Mouse (Mus musculus): Measurements from ENCODE around the gene Coro1a. TPM values are rescaled to one million over a fixed set of nuclear protein-coding genes. Genes with fewer than 3 reads are reported as not detected.

Gene Coro1a
- 226 and 316 TPM in 2 replicates for polyA plus RNA-seq (2015; fragmentation: Nextera tagmentation; extraction: Ambion mirVana)

DNA sequence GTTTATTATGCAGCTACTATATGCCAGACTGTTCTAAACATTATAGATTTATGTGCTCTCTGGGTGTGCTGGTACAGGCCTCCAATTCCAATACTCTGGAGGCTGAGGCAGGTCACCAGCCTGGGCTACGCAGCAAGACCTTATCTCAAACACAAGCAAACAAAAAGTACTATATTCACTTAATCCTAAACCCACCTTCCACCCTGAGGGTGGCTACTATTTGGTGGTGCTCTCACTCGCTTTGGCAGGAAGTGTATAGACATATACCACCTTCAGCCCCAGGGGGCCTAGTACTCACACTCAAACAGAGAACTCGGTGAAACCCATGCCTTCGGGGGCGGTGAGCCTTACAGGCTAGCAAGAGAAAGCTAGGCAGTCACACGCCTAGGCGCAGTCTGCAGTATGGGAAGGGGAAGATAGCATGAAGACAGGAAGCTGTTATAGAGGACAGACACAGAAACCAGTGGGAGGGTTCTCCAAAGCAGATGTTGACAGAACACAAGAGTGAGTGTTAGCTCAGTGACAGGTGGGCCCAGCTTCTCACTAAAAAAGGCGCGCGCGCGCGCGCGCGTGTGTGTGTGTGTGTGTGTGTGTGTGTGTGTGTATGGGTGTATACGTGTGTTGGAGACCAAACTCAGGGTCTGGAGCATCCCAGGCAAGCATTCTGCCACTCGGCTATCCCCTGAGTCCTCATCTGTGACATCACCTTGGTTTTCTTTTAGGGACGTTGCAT lies at the start of gene Coro1a:
Gene Coro1a (minus strand): TSS at position 346 of the 733 bp plus-strand sequence.

DNA sequence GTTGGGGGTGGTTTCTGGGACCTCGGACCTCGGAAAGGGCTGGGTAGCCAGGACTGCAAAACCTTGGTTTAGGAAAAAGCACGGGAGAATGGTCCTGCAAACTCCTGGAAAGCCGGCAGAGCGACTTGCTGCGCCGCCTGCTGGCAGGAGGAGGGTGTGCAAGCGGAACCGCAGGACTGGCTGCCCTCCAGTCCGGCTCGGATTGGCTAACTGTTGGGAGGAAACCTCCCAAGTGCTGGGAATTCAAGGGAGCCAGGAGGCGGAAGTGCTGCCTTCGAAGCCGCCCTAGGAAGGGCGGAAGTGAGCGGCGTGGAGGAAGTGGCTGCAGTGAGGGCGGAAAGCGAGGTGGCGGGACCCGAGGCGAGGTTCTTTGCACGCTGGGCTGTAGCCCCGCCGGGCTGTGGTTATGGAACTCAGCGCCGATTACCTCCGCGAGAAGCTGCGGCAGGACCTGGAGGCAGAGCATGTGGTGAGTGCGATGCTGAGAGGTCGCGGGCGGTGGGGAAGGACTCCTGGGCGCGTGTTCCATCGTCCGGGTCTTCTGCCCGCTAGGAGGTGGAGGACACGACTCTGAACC lies 11.9 kb downstream of the Coro1a start, which contains the start of gene Slx1b:
Gene Slx1b (minus strand): TSS at position 154 of the 577 bp plus-strand sequence.

DNA sequence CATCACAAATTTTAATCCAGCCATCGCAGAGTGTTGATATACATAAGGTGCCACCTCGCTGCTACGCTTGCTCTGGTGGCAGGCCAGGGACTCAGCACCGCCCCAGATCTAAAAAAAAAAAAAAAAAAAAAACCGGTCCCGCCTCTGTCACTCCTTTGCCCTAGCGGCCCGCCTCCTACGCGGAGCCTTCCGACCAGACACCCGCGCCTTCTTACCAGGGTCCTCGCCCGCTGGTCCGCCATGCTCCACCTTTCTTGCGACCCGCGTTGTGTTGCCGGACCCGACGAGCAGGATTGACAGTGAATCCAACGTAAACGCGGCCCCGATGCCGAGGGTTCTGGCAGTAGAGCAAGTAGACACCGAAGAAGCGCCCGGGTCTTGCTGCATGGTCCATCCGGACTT lies 12.4 kb downstream of the Coro1a start, which contains the start of gene Bola2:
Gene Bola2 (plus strand): TSS at position 192 of the 402 bp plus-strand sequence.

DNA sequence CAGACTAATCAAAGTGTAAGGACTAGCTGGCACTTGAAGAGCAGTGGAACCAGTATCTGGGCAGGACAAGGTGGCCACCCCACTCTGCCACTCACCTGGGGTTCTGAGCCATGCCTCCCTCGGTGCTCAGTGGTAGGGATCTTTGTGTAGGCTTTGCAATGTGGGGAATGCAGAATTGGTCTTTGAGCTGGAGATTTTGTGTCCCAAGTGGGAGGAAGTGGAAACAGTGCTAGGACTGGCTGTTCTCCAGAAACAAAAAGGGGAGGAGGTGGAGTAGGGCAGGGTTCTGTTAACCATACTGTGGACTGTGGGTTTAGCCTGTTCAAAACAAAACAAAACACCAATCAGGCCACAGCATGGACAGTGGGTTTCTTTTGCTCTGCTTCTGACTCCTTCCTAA lies 31.4 kb downstream of the Coro1a start, which contains the start of gene Sult1a1:
Gene Sult1a1 (minus strand): TSS at position 226 of the 400 bp plus-strand sequence.

Other genes with a start within 250 kb of the Coro1a start
- 0.54 and 0.86 TPM in 2 replicates for gene Atp2a1, start 244.7 kb downstream of the Coro1a start, polyA plus RNA-seq (2015; fragmentation: Nextera tagmentation; extraction: Ambion mirVana)
- 14.4 and 17.8 TPM in 2 replicates for gene Sh2b1, start 232.4 kb downstream of the Coro1a start, polyA plus RNA-seq (2015; fragmentation: Nextera tagmentation; extraction: Ambion mirVana)
- gene Tufm, start 220.4 kb downstream of the Coro1a start, polyA plus RNA-seq (2015; fragmentation: Nextera tagmentation; extraction: Ambion mirVana): 56.1 and 56.4 TPM in 2 replicates
- gene Atxn2l, start 204.3 kb downstream of the Coro1a start, polyA plus RNA-seq (2015; fragmentation: Nextera tagmentation; extraction: Ambion mirVana): 25.9 and 26.0 TPM in 2 replicates
- 127 and 128 TPM in 2 replicates for gene Eif3c, start 141.4 kb downstream of the Coro1a start, polyA plus RNA-seq (2015; fragmentation: Nextera tagmentation; extraction: Ambion mirVana)
- gene Apobr, start 122.8 kb downstream of the Coro1a start, polyA plus RNA-seq (2015; fragmentation: Nextera tagmentation; extraction: Ambion mirVana): 8.2 and 8.4 TPM in 2 replicates
- 23.1 and 32.8 TPM in 2 replicates for gene Cln3, start 122.0 kb downstream of the Coro1a start, polyA plus RNA-seq (2015; fragmentation: Nextera tagmentation; extraction: Ambion mirVana)
- 0.52 and 0.55 TPM in 2 replicates for gene Il27, start 112.8 kb downstream of the Coro1a start, polyA plus RNA-seq (2015; fragmentation: Nextera tagmentation; extraction: Ambion mirVana)
- 14.0 and 15.6 TPM in 2 replicates for gene Nupr1, start 76.9 kb downstream of the Coro1a start, polyA plus RNA-seq (2015; fragmentation: Nextera tagmentation; extraction: Ambion mirVana)
- 32.5 and 37.4 TPM in 2 replicates for gene Sgf29, start 58.5 kb downstream of the Coro1a start, polyA plus RNA-seq (2015; fragmentation: Nextera tagmentation; extraction: Ambion mirVana)
- 10.9 and 15.1 TPM in 2 replicates for gene Sult1a1, start 31.4 kb downstream of the Coro1a start, polyA plus RNA-seq (2015; fragmentation: Nextera tagmentation; extraction: Ambion mirVana)
- gene Bola2, start 12.4 kb downstream of the Coro1a start, polyA plus RNA-seq (2015; fragmentation: Nextera tagmentation; extraction: Ambion mirVana): 142 and 152 TPM in 2 replicates
- gene Slx1b, start 12.0 kb downstream of the Coro1a start, polyA plus RNA-seq (2015; fragmentation: Nextera tagmentation; extraction: Ambion mirVana): 3.1 and 4.5 TPM in 2 replicates
- gene Mapk3, start 51.8 kb upstream of the Coro1a start, polyA plus RNA-seq (2015; fragmentation: Nextera tagmentation; extraction: Ambion mirVana): 46.8 and 62.2 TPM in 2 replicates
- gene Gdpd3, start 58.5 kb upstream of the Coro1a start, polyA plus RNA-seq (2015; fragmentation: Nextera tagmentation; extraction: Ambion mirVana): 4.7 and 6.9 TPM in 2 replicates
- gene Ypel3, start 69.2 kb upstream of the Coro1a start, polyA plus RNA-seq (2015; fragmentation: Nextera tagmentation; extraction: Ambion mirVana): 155 and 172 TPM in 2 replicates
- 0.81 and 1.0 TPM in 2 replicates for gene Tbx6, start 73.7 kb upstream of the Coro1a start, polyA plus RNA-seq (2015; fragmentation: Nextera tagmentation; extraction: Ambion mirVana)
- 134 and 141 TPM in 2 replicates for gene Ppp4c, start 84.7 kb upstream of the Coro1a start, polyA plus RNA-seq (2015; fragmentation: Nextera tagmentation; extraction: Ambion mirVana)
- gene Fam57b, start 89.9 kb upstream of the Coro1a start, polyA plus RNA-seq (2015; fragmentation: Nextera tagmentation; extraction: Ambion mirVana): 0.16 TPM in 1 of 2 replicates, not detected in the other
- not detected in 2 replicates for gene 4930451I11Rik, start 123.9 kb upstream of the Coro1a start, polyA plus RNA-seq (2015; fragmentation: Nextera tagmentation; extraction: Ambion mirVana)
- gene Doc2a, start 139.6 kb upstream of the Coro1a start, polyA plus RNA-seq (2015; fragmentation: Nextera tagmentation; extraction: Ambion mirVana): not detected in 2 replicates
- 22.2 and 23.3 TPM in 2 replicates for gene Hirip3, start 154.2 kb upstream of the Coro1a start, polyA plus RNA-seq (2015; fragmentation: Nextera tagmentation; extraction: Ambion mirVana)
- 54.5 and 56.4 TPM in 2 replicates for gene Ino80e, start 154.6 kb upstream of the Coro1a start, polyA plus RNA-seq (2015; fragmentation: Nextera tagmentation; extraction: Ambion mirVana)
- 16.8 and 21.7 TPM in 2 replicates for gene Taok2, start 176.9 kb upstream of the Coro1a start, polyA plus RNA-seq (2015; fragmentation: Nextera tagmentation; extraction: Ambion mirVana)
- gene Tmem219, start 215.1 kb upstream of the Coro1a start, polyA plus RNA-seq (2015; fragmentation: Nextera tagmentation; extraction: Ambion mirVana): 27.2 and 31.4 TPM in 2 replicates
- 9.0 and 9.3 TPM in 2 replicates for gene Kctd13, start 221.1 kb upstream of the Coro1a start, polyA plus RNA-seq (2015; fragmentation: Nextera tagmentation; extraction: Ambion mirVana)
- 0.12 TPM in 1 of 2 replicates, not detected in the other for gene Asphd1, start 241.8 kb upstream of the Coro1a start, polyA plus RNA-seq (2015; fragmentation: Nextera tagmentation; extraction: Ambion mirVana)
- 0.34 and 0.40 TPM in 2 replicates for gene Sez6l2, start 242.8 kb upstream of the Coro1a start, polyA plus RNA-seq (2015; fragmentation: Nextera tagmentation; extraction: Ambion mirVana)

All from spleen, postnatal 0 days (tissue).